Mouse (Mus musculus): ENCODE results near the gene Atp8a2. TPM values are rescaled to one million over a fixed set of nuclear protein-coding genes. Genes with fewer than 3 reads are reported as not detected.

The Atp8a2 gene
- polyA plus RNA-seq, 1 experiment from 2014 or later: 6.1 TPM

DNA sequence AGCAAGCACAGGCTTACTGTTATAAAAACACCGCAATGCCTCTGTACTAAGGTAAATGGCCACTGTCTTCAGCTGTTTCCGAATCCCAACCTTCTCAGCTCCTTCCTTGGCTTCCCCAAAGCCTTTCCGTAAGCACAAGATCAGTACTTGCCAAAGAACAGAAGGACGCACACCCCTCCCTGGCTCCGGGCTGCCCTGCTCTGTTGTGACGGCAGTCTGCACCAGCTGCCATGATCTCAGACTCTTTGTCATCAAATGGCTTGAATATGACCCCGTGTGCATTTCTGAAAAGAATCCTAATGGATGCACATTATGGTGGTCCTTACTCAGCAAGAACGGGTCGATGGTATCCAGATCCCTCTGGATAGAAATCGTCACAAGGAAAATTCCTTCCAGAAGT is 53.7 kb downstream of the Atp8a2 start:
- 79% methylated on average over 10 of the region's 10 CpGs for WGBS
- ATAC-seq (ENCODE audit: insufficient number of reproducible peaks, insufficient read depth, low FRiP score, low TSS enrichment): no peak
- Histone ChIP-seq H3K4me3 (no peak overlapping the region), H3K27ac (no peak overlapping the region), H3K4me2 (replicated peaks) (no peak overlapping the region), H3K9ac (no peak overlapping the region), H3K4me1 (no peaks in the 10 kb centered on the region), H3K27me3 (no peaks in the 10 kb centered on the region), H3K9me3 (no peaks in the 10 kb centered on the region), H3K36me3 (no peaks in the 10 kb centered on the region)

- no peaks in the 10 kb centered on the region for H3K27me3 ChIP-seq
- ATAC-seq (ENCODE audit: insufficient number of reproducible peaks, insufficient read depth, low FRiP score, low TSS enrichment): no peak
- H3K9ac ChIP-seq: no peak overlapping the region
- H3K4me2 ChIP-seq (replicated peaks): no peak overlapping the region
- H3K4me3 ChIP-seq: no peak overlapping the region
- no peak overlapping the region for H3K27ac ChIP-seq
- no peaks in the 10 kb centered on the region for H3K9me3 ChIP-seq
- no peaks in the 10 kb centered on the region for H3K4me1 ChIP-seq
- WGBS: 95% methylated on average over 4 of the region's 4 CpGs
- no peaks in the 10 kb centered on the region for H3K36me3 ChIP-seq
Observed at GRCm38 (mm10) chr14:60138339-60138738, 58.6 kb downstream of the Atp8a2 start.

GRCm38 (mm10) chr14:60137812-60138211 is 59.2 kb downstream of the Atp8a2 start:
- no peaks in the 10 kb centered on the region for H3K9me3 ChIP-seq
- no peaks in the 10 kb centered on the region for H3K36me3 ChIP-seq
- H3K4me1 ChIP-seq: no peaks in the 10 kb centered on the region
- H3K27ac ChIP-seq: no peak overlapping the region
- ATAC-seq (ENCODE audit: insufficient number of reproducible peaks, insufficient read depth, low FRiP score, low TSS enrichment): no peak
- no peak overlapping the region for H3K9ac ChIP-seq
- WGBS: 71% methylated on average over 6 of the region's 6 CpGs
- H3K27me3 ChIP-seq: no peaks in the 10 kb centered on the region
- no peak overlapping the region for H3K4me3 ChIP-seq
- no peak overlapping the region for H3K4me2 ChIP-seq (replicated peaks)

- H3K9ac ChIP-seq: no peak overlapping the region
- H3K27me3 ChIP-seq: no peaks in the 10 kb centered on the region
- no peak overlapping the region for H3K27ac ChIP-seq
- 81% methylated on average over 4 of the region's 4 CpGs for WGBS
- ATAC-seq (ENCODE audit: insufficient number of reproducible peaks, insufficient read depth, low FRiP score, low TSS enrichment): no peak
- no peaks in the 10 kb centered on the region for H3K9me3 ChIP-seq
- H3K36me3 ChIP-seq: no peaks in the 10 kb centered on the region
- H3K4me1 ChIP-seq: no peaks in the 10 kb centered on the region
- H3K4me3 ChIP-seq: no peak overlapping the region
- no peak overlapping the region for H3K4me2 ChIP-seq (replicated peaks)
Observed at GRCm38 (mm10) chr14:60135801-60136200, 61.2 kb downstream of the Atp8a2 start.

DNA sequence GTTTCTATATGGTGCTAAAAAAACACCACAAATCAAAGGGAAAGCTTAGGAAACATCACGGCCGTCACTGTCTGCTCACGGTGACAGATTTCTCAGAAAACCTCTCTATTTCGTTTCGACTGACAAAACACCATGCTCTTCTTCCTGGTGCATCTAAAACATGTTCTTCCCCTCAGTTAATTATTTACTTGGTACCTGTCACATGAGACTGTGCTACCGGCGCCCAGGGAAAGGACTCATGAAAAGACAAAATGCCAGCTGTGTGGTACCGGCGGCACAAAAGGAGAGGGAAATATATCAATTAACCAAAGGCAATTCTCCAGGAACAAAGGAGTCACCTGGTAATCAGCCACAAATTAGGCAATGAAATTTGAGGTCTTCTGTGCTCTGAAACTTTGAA is 62.3 kb downstream of the Atp8a2 start:
- 88% methylated on average over 9 of the region's 9 CpGs for WGBS
- no peaks in the 10 kb centered on the region for H3K9me3 ChIP-seq
- H3K4me2 ChIP-seq (replicated peaks): no peak overlapping the region
- no peak for ATAC-seq (ENCODE audit: insufficient number of reproducible peaks, insufficient read depth, low FRiP score, low TSS enrichment)
- no peaks in the 10 kb centered on the region for H3K36me3 ChIP-seq
- no peaks in the 10 kb centered on the region for H3K4me1 ChIP-seq
- H3K9ac ChIP-seq: no peak overlapping the region
- H3K27me3 ChIP-seq: no peaks in the 10 kb centered on the region
- no peak overlapping the region for H3K4me3 ChIP-seq
- no peak overlapping the region for H3K27ac ChIP-seq

DNA sequence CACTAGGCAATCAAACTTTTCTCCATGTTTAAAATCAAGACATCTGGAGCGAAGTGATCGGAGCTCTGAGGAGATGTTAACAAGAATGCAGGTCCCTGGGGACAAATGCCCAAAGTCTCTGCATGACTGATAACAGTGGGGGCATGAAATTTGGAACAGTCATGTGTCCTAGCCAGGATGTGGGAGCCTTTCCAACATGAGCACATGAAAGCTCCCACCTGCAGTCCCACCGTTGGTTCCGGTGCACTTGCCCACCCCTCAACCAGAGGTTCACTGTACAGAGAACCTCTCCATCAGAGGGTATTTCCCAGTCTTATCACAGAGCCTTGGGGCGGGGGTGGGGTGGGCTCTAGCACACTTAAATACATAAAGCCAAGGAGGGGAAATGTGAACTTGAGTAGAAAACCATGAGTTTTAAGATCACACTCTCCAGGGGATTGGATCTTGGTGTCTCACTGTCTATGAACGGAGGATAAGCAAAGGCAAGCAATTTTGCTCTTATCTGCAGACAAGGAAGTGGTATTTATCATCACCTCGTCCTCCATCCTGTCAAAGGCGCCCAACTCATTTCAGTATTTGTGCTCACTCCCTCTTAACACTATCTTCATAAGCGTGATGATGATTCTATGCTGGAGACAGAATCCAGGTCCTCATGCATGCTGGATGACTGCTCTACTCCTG is 65.6 kb downstream of the Atp8a2 start:
- no peaks in the 10 kb centered on the region for H3K36me3 ChIP-seq
- H3K9me3 ChIP-seq: no peaks in the 10 kb centered on the region
- no peak for ATAC-seq (ENCODE audit: insufficient number of reproducible peaks, insufficient read depth, low FRiP score, low TSS enrichment)
- H3K4me2 ChIP-seq (replicated peaks): no peak overlapping the region
- H3K27me3 ChIP-seq: no peaks in the 10 kb centered on the region
- H3K4me1 ChIP-seq: no peaks in the 10 kb centered on the region
- no peak overlapping the region for H3K27ac ChIP-seq
- no peak overlapping the region for H3K9ac ChIP-seq
- no peak overlapping the region for H3K4me3 ChIP-seq
- 86% methylated on average over 9 of the region's 9 CpGs for WGBS

GRCm38 (mm10) chr14:60129564-60129963 is 67.4 kb downstream of the Atp8a2 start:
- Histone ChIP-seq H3K27me3 (no peaks in the 10 kb centered on the region), H3K9me3 (no peaks in the 10 kb centered on the region), H3K36me3 (no peaks in the 10 kb centered on the region), H3K4me2 (replicated peaks) (no peak overlapping the region), H3K4me1 (no peaks in the 10 kb centered on the region), H3K27ac (no peak overlapping the region), H3K4me3 (no peak overlapping the region), H3K9ac (no peak overlapping the region)
- 84% methylated on average over 5 of the region's 5 CpGs for WGBS
- ATAC-seq (ENCODE audit: insufficient number of reproducible peaks, insufficient read depth, low FRiP score, low TSS enrichment): no peak

DNA sequence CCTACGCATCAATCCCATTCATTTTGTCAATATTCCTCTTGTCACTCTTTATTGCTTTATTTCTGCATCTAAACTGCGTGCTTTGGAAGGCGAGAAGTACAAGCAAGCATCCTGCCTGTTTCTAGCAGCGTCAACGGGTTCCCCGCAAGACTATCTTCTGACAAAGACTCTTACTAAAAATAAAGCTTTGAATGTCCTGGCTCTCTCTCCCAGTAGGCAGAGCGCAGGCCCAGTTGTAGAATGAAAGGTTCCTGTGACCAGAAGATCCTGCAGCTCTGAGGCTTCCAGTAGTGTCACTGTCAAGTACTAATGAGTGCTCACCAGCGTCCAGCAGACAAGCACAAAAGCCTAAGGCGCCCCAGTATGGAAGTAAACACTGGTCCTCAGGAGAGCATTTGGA is 71.8 kb downstream of the Atp8a2 start:
- H3K4me2 ChIP-seq (replicated peaks): no peak overlapping the region
- H3K36me3 ChIP-seq: no peaks in the 10 kb centered on the region
- no peaks in the 10 kb centered on the region for H3K9me3 ChIP-seq
- ATAC-seq (ENCODE audit: insufficient number of reproducible peaks, insufficient read depth, low FRiP score, low TSS enrichment): no peak
- no peaks in the 10 kb centered on the region for H3K27me3 ChIP-seq
- 81% methylated on average over 9 of the region's 9 CpGs for WGBS
- H3K9ac ChIP-seq: no peak overlapping the region
- H3K4me3 ChIP-seq: no peak overlapping the region
- H3K4me1 ChIP-seq: no peaks in the 10 kb centered on the region
- no peak overlapping the region for H3K27ac ChIP-seq

- no peaks in the 10 kb centered on the region for H3K36me3 ChIP-seq
- H3K4me1 ChIP-seq: no peaks in the 10 kb centered on the region
- no peak overlapping the region for H3K4me3 ChIP-seq
- H3K9me3 ChIP-seq: no peaks in the 10 kb centered on the region
- WGBS: 50% methylated on average over 10 of the region's 10 CpGs
- no peaks in the 10 kb centered on the region for H3K27me3 ChIP-seq
- H3K9ac ChIP-seq: no peak overlapping the region
- no peak for ATAC-seq (ENCODE audit: insufficient number of reproducible peaks, insufficient read depth, low FRiP score, low TSS enrichment)
- no peak overlapping the region for H3K4me2 ChIP-seq (replicated peaks)
- no peak overlapping the region for H3K27ac ChIP-seq
Observed at GRCm38 (mm10) chr14:60121572-60121971, 75.4 kb downstream of the Atp8a2 start.

- H3K36me3 ChIP-seq: no peaks in the 10 kb centered on the region
- no peak overlapping the region for H3K27ac ChIP-seq
- H3K4me3 ChIP-seq: no peak overlapping the region
- 79% methylated on average over 9 of the region's 9 CpGs for WGBS
- H3K4me2 ChIP-seq (replicated peaks): no peak overlapping the region
- H3K9ac ChIP-seq: no peak overlapping the region
- no peaks in the 10 kb centered on the region for H3K27me3 ChIP-seq
- no peaks in the 10 kb centered on the region for H3K4me1 ChIP-seq
- ATAC-seq (ENCODE audit: insufficient number of reproducible peaks, insufficient read depth, low FRiP score, low TSS enrichment): no peak
- no peaks in the 10 kb centered on the region for H3K9me3 ChIP-seq
Observed at GRCm38 (mm10) chr14:60117792-60118585, 79.0 kb downstream of the Atp8a2 start.

GRCm38 (mm10) chr14:60086808-60087725 is 109.9 kb downstream of the Atp8a2 start:
- peak overlapping the region; percentile 44 for H3K9ac ChIP-seq
- H3K27me3 ChIP-seq: no peaks in the 10 kb centered on the region
- H3K27ac ChIP-seq: no peak overlapping the region
- no peaks in the 10 kb centered on the region for H3K36me3 ChIP-seq
- peak overlapping the region; percentile 49 for H3K4me3 ChIP-seq
- peaks cover 7% of the 10 kb centered on the region for H3K4me1 ChIP-seq
- peak overlapping the region; percentile 79 for H3K4me2 ChIP-seq (replicated peaks)
- peak; percentile 92 for ATAC-seq (ENCODE audit: insufficient number of reproducible peaks, insufficient read depth, low FRiP score, low TSS enrichment)
- H3K9me3 ChIP-seq: no peaks in the 10 kb centered on the region
- 15% methylated on average over 29 of the region's 33 CpGs for WGBS

Measured in embryonic facial prominence, embryonic 12.5 days (tissue).